Mouse (Mus musculus): ENCODE results near the gene Cmtr1.

The Cmtr1 gene

GRCm38 (mm10) chr17:29668051-29668986 is 7.9 kb downstream of the Cmtr1 start:
- no peak for DNase-seq (ENCODE audit: extremely low read depth, insufficient read length, low spot score)

GRCm38 (mm10) chr17:29669030-29669429 is 8.6 kb downstream of the Cmtr1 start:
- DNase-seq (ENCODE audit: extremely low read depth, insufficient read length, low spot score), result no peak

GRCm38 (mm10) chr17:29669936-29670335 is 9.5 kb downstream of the Cmtr1 start:
- peak; percentile 44 for DNase-seq (ENCODE audit: extremely low read depth, insufficient read length, low spot score)

- DNase-seq (ENCODE audit: extremely low read depth, insufficient read length, low spot score), result peak; percentile 50
Observed at GRCm38 (mm10) chr17:29671021-29671420, 10.6 kb downstream of the Cmtr1 start.

- DNase-seq (ENCODE audit: extremely low read depth, insufficient read length, low spot score), result no peak
Observed at GRCm38 (mm10) chr17:29673325-29673724, 12.9 kb downstream of the Cmtr1 start.

GRCm38 (mm10) chr17:29678526-29678925 is 18.1 kb downstream of the Cmtr1 start:
- no peak for DNase-seq (ENCODE audit: extremely low read depth, insufficient read length, low spot score)

- DNase-seq (ENCODE audit: extremely low read depth, insufficient read length, low spot score), result no peak
Observed at GRCm38 (mm10) chr17:29679038-29679767, 18.8 kb downstream of the Cmtr1 start.

GRCm38 (mm10) chr17:29680174-29680573 is 19.8 kb downstream of the Cmtr1 start:
- DNase-seq (ENCODE audit: extremely low read depth, insufficient read length, low spot score), result no peak

- no peak for DNase-seq (ENCODE audit: extremely low read depth, insufficient read length, low spot score)
Observed at GRCm38 (mm10) chr17:29680921-29681320, 20.5 kb downstream of the Cmtr1 start.

GRCm38 (mm10) chr17:29681669-29682068 is 21.3 kb downstream of the Cmtr1 start:
- DNase-seq (ENCODE audit: extremely low read depth, insufficient read length, low spot score), result no peak

- DNase-seq (ENCODE audit: extremely low read depth, insufficient read length, low spot score), result no peak
Observed at GRCm38 (mm10) chr17:29682261-29682660, 21.9 kb downstream of the Cmtr1 start.

GRCm38 (mm10) chr17:29683127-29683526 is 22.7 kb downstream of the Cmtr1 start:
- DNase-seq (ENCODE audit: extremely low read depth, insufficient read length, low spot score), result no peak

GRCm38 (mm10) chr17:29684275-29684674 is 23.9 kb downstream of the Cmtr1 start:
- no peak for DNase-seq (ENCODE audit: extremely low read depth, insufficient read length, low spot score)

GRCm38 (mm10) chr17:29686771-29687170 is 26.4 kb downstream of the Cmtr1 start:
- no peak for DNase-seq (ENCODE audit: extremely low read depth, insufficient read length, low spot score)

GRCm38 (mm10) chr17:29687373-29687772 is 27.0 kb downstream of the Cmtr1 start:
- no peak for DNase-seq (ENCODE audit: extremely low read depth, insufficient read length, low spot score)

GRCm38 (mm10) chr17:29688610-29689009 is 28.2 kb downstream of the Cmtr1 start:
- no peak for DNase-seq (ENCODE audit: extremely low read depth, insufficient read length, low spot score)

GRCm38 (mm10) chr17:29690257-29690656 is 29.9 kb downstream of the Cmtr1 start:
- no peak for DNase-seq (ENCODE audit: extremely low read depth, insufficient read length, low spot score)

GRCm38 (mm10) chr17:29692827-29693226 is 32.4 kb downstream of the Cmtr1 start:
- DNase-seq (ENCODE audit: extremely low read depth, insufficient read length, low spot score), result no peak

GRCm38 (mm10) chr17:29693571-29693970 is 33.2 kb downstream of the Cmtr1 start:
- DNase-seq (ENCODE audit: extremely low read depth, insufficient read length, low spot score), result no peak

GRCm38 (mm10) chr17:29694516-29694915 is 34.1 kb downstream of the Cmtr1 start:
- no peak for DNase-seq (ENCODE audit: extremely low read depth, insufficient read length, low spot score)

GRCm38 (mm10) chr17:29696940-29697339 is 36.5 kb downstream of the Cmtr1 start:
- no peak for DNase-seq (ENCODE audit: extremely low read depth, insufficient read length, low spot score)

- no peak for DNase-seq (ENCODE audit: extremely low read depth, insufficient read length, low spot score)
Observed at GRCm38 (mm10) chr17:29698421-29698820, 38.0 kb downstream of the Cmtr1 start.
